Mouse (Mus musculus) E14TG2a.4 (cell line): ENCODE measurements around the gene Tns2.

Experiments
- H3K27me3 ChIP-seq: 2 replicates; pipeline ENCODE4 v1.6.1; 2014; ENCODE audit warnings: low read length, control low read depth; ENCODE audit not compliant: insufficient read depth
- H3K36me3 ChIP-seq: 2 replicates; pipeline ENCODE4 v1.6.1; 2014; ENCODE audit warnings: low read length, control low read depth; ENCODE audit not compliant: insufficient read depth
- H3K4me1 ChIP-seq: replicated peaks from 2 replicates; pipeline ENCODE4 v1.6.1; 2014; ENCODE audit warnings: low read depth, low read length, control low read depth
- H3K4me3 ChIP-seq: replicated peaks from 2 replicates; pipeline ENCODE4 v1.5.1; 2014; ENCODE audit warnings: mild to moderate bottlenecking, low read length
- H3K9me3 ChIP-seq: 2 replicates; pipeline ENCODE4 v1.6.1; 2014; ENCODE audit warnings: low read length, control low read depth
- CTCF ChIP-seq: conservative IDR thresholded peaks from 2 replicates; pipeline ENCODE4 v1.5.1; 2014; ENCODE audit warnings: low read length
- NANOG ChIP-seq: IDR thresholded peaks from 2 replicates; pipeline ENCODE4 v1.6.1; 2014; ENCODE audit warnings: borderline replicate concordance, low read length, mixed read lengths
- POU5F1 ChIP-seq: IDR thresholded peaks from 2 replicates; pipeline ENCODE4 v1.6.1; 2014; ENCODE audit warnings: low read length, borderline replicate concordance

The Tns2 gene

DNA sequence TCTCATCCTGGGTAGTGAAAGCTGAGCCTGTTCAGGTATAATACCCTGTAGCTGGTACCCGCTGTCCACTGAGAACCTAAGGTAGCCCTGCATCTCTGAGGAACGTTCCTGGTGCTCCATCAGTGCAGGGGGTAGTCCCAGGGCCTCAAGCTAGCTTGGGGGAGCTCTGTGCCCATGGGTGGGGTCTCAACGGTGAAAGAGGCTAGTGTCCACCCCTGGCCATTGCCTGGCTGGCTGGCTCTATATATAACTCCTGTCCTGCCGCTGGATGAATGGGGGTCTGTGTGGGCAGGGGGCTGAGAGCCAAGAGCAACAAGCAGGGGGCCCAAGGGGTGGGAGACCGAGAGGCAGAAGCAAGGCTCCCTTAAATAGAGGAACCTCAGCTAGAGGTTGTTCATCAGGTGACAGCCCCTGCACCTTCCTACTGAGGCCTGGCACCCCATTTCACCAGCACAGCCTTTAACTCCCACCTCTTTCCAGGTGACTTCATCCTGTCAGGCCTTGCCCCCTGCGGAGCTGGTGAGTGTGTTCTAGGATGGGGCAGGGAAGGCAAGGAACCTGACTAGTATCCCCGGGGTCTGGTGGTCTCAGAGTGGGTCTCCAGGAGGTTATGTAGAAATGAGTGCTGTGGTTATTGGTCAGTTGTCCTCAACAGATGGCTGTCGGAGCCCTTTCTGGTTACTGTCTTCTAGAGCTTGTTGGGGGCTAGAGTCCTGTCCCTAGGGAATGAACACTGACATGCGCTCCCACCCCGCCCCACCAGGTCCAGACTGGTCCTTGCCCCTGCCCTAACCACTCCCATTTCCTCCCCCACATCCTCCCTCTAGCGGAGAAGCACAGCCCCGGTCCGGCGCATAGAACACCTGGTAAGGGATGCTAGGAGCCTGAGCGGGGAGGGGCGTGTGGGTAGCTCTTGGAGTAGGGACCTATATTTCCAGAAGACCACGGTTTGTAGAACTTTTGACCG lies 5.8 kb downstream of the Tns2 start:
- Histone ChIP-seq H3K4me3 (peak overlapping the region; percentile 81), H3K27me3 (peaks cover 50% of the 10 kb centered on the region), H3K9me3 (no peaks in the 10 kb centered on the region), H3K4me1 (peaks cover 87% of the 10 kb centered on the region), H3K36me3 (0 out of 2 replicates have a peak, but pooled peaks cover 3% of the 10 kb centered on the region)
- TF ChIP-seq CTCF = peak; percentile 13; the same call in 1 of the 2 replicates
- no peak for TF ChIP-seq POU5F1

GRCm38 (mm10) chr15:102106754-102107456 lies 6.7 kb downstream of the Tns2 start:
- no peaks in the 10 kb centered on the region for H3K9me3 ChIP-seq
- H3K27me3 ChIP-seq = peaks cover 50% of the 10 kb centered on the region
- no peak for TF ChIP-seq CTCF
- TF ChIP-seq NANOG = no peak
- TF ChIP-seq POU5F1 = no peak
- peaks cover 7% of the 10 kb centered on the region; the same call in 1 of the 2 replicates for H3K36me3 ChIP-seq
- peak overlapping the region; percentile 81 for H3K4me3 ChIP-seq
- peaks cover 87% of the 10 kb centered on the region for H3K4me1 ChIP-seq

GRCm38 (mm10) chr15:102107689-102108573 lies 7.7 kb downstream of the Tns2 start:
- TF ChIP-seq CTCF = peak; percentile 88
- no peak for TF ChIP-seq POU5F1
- no peaks in the 10 kb centered on the region for H3K9me3 ChIP-seq
- H3K27me3 ChIP-seq = peaks cover 40% of the 10 kb centered on the region
- peaks cover 9% of the 10 kb centered on the region; the same call in 1 of the 2 replicates for H3K36me3 ChIP-seq
- H3K4me1 ChIP-seq = peaks cover 76% of the 10 kb centered on the region
- peak overlapping the region; percentile 81 for H3K4me3 ChIP-seq

DNA sequence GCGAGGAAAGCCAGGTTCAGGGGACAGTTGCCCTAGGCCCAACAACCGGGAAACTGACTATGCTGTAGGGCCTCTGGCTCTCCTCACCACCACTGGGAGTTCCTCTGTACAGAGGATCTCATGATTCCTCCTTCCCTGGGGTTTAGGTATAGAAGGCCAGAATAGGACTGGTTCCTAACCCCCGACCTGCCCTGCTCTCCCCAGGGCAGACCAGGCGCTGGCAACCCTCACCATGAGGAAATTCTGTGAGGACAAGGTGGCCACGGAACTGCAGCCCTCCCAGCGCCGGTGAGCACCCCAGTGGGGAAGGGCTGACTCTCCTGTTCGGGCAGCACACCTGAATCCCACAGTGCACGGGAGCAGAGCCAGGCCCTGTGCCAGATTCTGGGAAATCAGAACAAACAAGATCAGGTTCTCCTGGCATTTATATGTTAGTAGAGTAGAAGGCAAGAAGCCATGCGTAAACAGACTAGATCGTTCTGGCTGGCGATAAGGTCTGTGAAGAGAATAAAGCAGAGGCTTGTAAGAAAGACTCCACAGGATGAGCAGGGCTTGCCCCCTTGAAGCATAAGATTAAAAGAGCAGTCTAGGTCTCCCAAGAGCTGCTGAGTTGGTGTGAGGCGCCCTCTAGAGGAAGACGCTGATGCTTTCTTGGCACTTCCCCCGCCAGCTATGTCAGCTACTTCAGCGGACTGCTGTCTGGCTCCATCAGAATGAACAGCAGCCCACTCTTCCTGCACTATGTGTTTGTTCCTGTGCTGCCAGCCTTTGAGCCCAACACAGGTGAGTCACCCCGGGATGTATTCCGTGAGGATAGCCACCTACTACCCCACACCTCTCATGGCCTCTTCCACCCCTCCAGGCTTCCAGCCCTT lies 8.7 kb downstream of the Tns2 start:
- TF ChIP-seq POU5F1 (no peak), CTCF (peak; percentile 67)
- H3K4me3 ChIP-seq = no peak overlapping the region
- H3K36me3 ChIP-seq = peaks cover 16% of the 10 kb centered on the region; the same call in 1 of the 2 replicates
- H3K27me3 ChIP-seq = peaks cover 36% of the 10 kb centered on the region
- H3K9me3 ChIP-seq = no peaks in the 10 kb centered on the region
- peaks cover 67% of the 10 kb centered on the region for H3K4me1 ChIP-seq

- H3K36me3 ChIP-seq = peaks cover 19% of the 10 kb centered on the region
These were observed 10.1 kb downstream of the Tns2 start for GRCm38 (mm10) chr15:102110271-102110670.

DNA sequence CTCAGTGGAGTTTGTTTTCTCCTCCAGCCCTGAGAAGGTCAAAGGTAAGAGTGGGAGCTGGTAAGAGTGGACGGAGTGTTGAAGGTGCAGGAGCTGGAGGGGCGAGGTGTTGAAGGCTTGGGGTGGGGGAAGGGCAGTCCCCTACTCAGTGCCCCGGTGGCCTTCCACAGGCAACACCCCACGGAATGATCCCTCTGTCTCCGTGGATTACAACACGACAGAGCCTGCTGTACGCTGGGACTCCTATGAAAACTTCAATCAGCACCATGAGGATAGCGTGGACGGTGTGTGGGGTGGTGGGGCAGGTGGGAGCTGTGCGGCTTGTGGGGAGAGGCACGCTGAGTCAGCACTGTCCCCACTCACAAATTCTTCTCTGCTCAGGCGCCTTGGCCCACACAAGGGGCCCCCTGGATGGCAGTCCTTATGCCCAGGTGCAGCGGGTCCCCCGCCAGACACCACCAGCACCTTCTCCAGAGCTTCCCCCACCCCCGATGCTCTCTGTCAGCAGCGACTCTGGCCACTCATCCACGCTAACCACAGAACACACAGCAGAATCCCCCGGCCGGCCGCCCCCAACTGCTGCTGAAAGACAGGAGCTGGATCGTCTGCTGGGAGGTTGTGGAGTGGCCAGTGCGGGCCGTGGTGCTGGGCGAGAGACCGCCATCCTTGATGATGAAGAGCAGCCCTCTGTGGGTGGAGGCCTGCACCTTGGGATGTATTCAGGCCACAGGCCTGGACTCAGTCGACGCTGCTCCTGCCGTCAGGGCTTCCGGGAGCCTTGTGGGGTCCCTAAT lies 10.7 kb downstream of the Tns2 start:
- TF ChIP-seq CTCF = no peak
- TF ChIP-seq NANOG = no peak
- no peak for TF ChIP-seq POU5F1
- Histone ChIP-seq H3K4me1 (peaks cover 61% of the 10 kb centered on the region), H3K4me3 (peak overlapping the region; percentile 71), H3K36me3 (peaks cover 25% of the 10 kb centered on the region), H3K27me3 (peaks cover 26% of the 10 kb centered on the region), H3K9me3 (no peaks in the 10 kb centered on the region)

More at GRCm38 (mm10) chr15:102110271-102110670, 10.1 kb downstream of the Tns2 start:
- Histone ChIP-seq H3K4me1 (peaks cover 58% of the 10 kb centered on the region), H3K27me3 (peaks cover 32% of the 10 kb centered on the region), H3K4me3 (peak overlapping the region; percentile 71; the same call in 1 of the 2 replicates), H3K9me3 (no peaks in the 10 kb centered on the region)
- TF ChIP-seq POU5F1 (no peak), CTCF (no peak), NANOG (no peak)

DNA sequence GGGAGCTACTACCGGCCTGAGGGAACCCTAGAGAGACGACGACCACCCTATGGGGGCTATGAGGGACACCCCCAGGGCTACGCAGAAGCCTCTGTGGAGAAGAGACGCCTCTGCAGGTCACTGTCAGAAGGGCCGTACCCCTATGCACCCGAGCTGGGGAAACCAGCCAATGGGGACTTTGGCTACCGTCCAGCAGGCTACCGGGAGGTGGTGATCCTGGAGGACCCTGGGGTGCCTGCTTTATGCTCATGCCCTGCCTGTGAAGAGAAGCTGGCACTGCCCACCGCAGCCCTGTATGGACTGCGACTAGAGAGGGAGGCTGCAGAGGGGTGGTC lies 11.2 kb downstream of the Tns2 start:
- Histone ChIP-seq H3K27me3 (peaks cover 20% of the 10 kb centered on the region), H3K4me3 (peak overlapping the region; percentile 71), H3K36me3 (peaks cover 30% of the 10 kb centered on the region), H3K4me1 (peaks cover 58% of the 10 kb centered on the region), H3K9me3 (no peaks in the 10 kb centered on the region)
- no peak for TF ChIP-seq POU5F1
- no peak for TF ChIP-seq NANOG
- TF ChIP-seq CTCF = no peak
